Mouse (Mus musculus): ENCODE results near the gene Rbmxl1.

Gene Rbmxl1

DNA sequence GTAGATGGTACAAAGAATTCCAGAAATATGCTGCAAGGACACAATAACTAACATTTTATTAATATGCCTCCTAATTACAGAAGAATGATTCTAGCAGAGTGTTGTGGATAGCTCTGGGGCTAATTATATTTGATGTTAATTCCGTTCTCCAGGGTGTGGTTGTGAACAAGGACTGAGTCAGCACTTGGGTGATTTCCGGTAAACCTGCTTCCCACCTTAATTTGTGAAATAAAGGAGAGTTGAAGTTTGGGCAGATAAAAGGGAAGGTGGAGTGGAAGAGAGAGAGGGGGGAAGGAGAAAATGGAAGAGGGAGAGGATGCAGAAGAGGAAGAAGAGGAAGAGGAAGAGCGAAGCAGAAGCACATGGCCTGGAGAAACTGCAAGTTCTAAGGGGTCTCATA is 19.0 kb downstream of the Rbmxl1 start:
- no peak for DNase-seq

DNA sequence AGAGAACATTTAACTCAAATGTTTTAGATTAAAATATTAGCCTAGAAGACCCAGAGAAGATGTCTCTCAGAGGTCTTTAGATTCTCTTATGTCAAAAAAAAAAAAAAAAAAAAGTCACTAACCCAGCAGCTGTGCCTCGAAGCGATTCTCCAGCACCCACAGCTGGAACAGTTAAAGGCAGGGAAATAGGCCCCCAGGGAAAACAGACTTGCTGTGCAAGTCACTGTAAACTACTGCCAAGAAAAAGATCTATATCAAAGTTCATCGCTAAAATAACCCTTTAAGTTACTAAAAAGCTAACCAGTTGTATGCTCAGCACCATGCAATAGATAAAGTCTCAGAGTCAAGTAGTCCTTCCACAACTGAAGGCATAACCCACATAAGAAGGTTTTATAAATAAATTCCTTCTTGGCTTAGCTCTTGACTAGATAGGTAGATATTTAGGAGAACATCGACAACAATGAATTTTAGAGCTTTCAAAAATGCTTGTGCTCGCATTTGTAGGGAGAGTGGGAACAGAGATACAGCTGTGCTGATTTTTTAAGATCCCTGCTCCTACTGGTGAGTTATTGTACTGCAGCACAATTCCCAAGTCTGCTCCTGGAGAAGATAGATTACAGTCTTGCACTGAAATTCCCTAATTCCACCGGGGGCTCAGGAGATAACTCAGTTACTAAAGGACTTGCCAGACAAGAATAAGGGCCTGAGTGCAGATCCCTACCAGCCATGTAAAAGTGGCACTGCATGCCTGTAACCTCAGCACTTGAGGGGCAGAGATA is 31.5 kb downstream of the Rbmxl1 start:
- peak; percentile 7 for DNase-seq

DNA sequence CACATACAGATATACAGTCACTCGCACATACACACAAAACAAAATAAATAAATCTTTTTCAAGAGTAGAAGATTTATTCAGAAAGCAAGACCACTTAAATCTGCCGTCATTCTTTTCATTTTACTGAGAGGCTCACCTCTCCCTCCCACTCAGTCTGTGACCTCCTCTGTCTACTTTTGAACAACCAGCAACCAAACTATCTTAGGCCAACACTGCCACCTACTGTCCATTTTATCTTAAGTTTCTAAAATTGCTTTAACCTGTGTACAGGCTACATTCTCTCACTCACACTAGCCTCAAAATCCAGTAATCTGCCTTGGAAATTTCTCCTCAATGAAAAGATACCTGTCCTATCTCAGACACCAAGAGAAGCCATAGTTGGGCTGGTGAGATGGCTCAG is 40.8 kb downstream of the Rbmxl1 start:
- DNase-seq, result no peak

DNA sequence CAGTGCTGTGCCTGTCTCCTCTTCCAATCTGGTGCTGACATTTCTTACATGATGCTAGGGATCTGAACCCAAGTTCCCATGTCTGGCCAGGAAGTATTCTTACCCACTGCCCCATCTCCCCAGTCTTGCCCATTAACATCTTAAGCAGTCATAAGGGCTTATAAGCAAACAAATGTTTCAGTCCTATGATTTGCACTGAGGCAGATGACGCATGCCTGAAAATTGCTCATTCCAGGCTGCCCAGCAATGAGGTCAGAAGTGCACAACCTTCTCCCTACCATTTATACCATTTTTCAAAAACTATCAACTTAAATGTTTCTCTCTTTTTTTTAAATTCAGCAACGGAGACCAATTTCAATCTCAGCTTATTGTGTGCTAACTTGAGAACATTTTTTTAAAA is 44.8 kb downstream of the Rbmxl1 start:
- DNase-seq, result no peak

DNA sequence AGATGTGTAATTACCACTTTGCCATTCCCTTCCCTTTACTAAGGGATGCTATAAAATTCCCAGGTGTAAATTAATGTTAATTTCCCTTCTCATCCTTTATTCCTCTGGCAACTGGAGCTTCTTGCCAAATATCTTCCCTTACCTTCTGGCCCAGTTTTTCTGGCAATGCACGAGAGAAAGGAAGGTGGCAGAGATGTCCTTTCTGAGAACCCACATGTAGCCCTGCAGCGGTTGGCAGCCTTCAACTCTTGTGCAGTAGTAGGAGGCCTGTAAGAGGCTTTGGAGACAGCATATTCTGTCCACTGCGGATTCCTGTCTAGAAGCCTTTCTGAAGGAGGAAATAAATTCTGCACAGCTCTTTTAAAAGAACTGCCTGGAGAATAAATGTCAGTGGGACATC is 52.3 kb downstream of the Rbmxl1 start:
- no peak for DNase-seq

Data from kidney, postnatal 14 days (tissue).